Mouse (Mus musculus) erythroblast, embryonic 14.5 days (primary cell): ENCODE measurements around the gene Tnxb.

Source experiments
- GATA1 ChIP-seq: IDR thresholded peaks from 2 replicates; pipeline ENCODE4 v1.6.1; 2012; ENCODE audit warnings: low read length, inconsistent platforms, mixed read lengths
- TAL1 ChIP-seq: IDR thresholded peaks from 3 replicates; pipeline ENCODE4 v1.6.1; 2012; ENCODE audit warnings: low read length, inconsistent platforms, mixed read lengths

- TF ChIP-seq TAL1 (no peak), GATA1 (no peak)
Measured at GRCm38 (mm10) chr17:34640778-34641601, 29.3 kb upstream of the Tnxb start.
